Mouse (Mus musculus) cerebellum, postnatal 36 days (tissue): ENCODE data around the gene Sec22b.

Experiments used
- DNase-seq, 2 experiments: peaks; one replicate each; pipeline ENCODE4 v3.0.0; 2021 to 2022; ENCODE audit warnings: mixed read lengths in 2 of 2

Gene Sec22b

GRCm38 (mm10) chr3:97941440-97942259 is 40.7 kb downstream of the Sec22b start:
- no peak for DNase-seq

- no peak for DNase-seq
Observed at GRCm38 (mm10) chr3:97942260-97942950, 41.4 kb downstream of the Sec22b start.

- DNase-seq: no peak
Observed at GRCm38 (mm10) chr3:97944462-97944861, 43.5 kb downstream of the Sec22b start.

GRCm38 (mm10) chr3:97946439-97946838 is 45.4 kb downstream of the Sec22b start:
- DNase-seq: no peak

GRCm38 (mm10) chr3:97948518-97948917 is 47.5 kb downstream of the Sec22b start:
- DNase-seq: no peak

- DNase-seq: no peak
Observed at GRCm38 (mm10) chr3:97949946-97950345, 49.0 kb downstream of the Sec22b start.

GRCm38 (mm10) chr3:97951134-97951533 is 50.1 kb downstream of the Sec22b start:
- no peak for DNase-seq

- no peak for DNase-seq
Observed at GRCm38 (mm10) chr3:97953196-97953595, 52.2 kb downstream of the Sec22b start.

- no peak for DNase-seq
Observed at GRCm38 (mm10) chr3:97956322-97956721, 55.3 kb downstream of the Sec22b start.

GRCm38 (mm10) chr3:97956926-97957325 is 55.9 kb downstream of the Sec22b start:
- DNase-seq: no peak

GRCm38 (mm10) chr3:97960783-97961594 is 60.0 kb downstream of the Sec22b start:
- DNase-seq: no peak

GRCm38 (mm10) chr3:97961962-97962361 is 61.0 kb downstream of the Sec22b start:
- DNase-seq: no peak

GRCm38 (mm10) chr3:97964878-97965353 is 63.9 kb downstream of the Sec22b start:
- DNase-seq: no peak

GRCm38 (mm10) chr3:97967627-97968026 is 66.6 kb downstream of the Sec22b start:
- no peak for DNase-seq

GRCm38 (mm10) chr3:97968191-97968590 is 67.2 kb downstream of the Sec22b start:
- DNase-seq: no peak

GRCm38 (mm10) chr3:97969019-97969418 is 68.0 kb downstream of the Sec22b start:
- no peak for DNase-seq

- DNase-seq: no peak
Observed at GRCm38 (mm10) chr3:97971117-97971516, 70.1 kb downstream of the Sec22b start.

- no peak for DNase-seq
Observed at GRCm38 (mm10) chr3:97972200-97972599, 71.2 kb downstream of the Sec22b start.

- DNase-seq: no peak
Observed at GRCm38 (mm10) chr3:97972707-97973106, 71.7 kb downstream of the Sec22b start.
